Mouse (Mus musculus): ENCODE results near the gene Uevld.
"Not testable (repeated sequence)": the region's sequence is repeated elsewhere in the genome, so short reads cannot be mapped to it uniquely, and the experiment has no call there.

Uevld gene

DNA sequence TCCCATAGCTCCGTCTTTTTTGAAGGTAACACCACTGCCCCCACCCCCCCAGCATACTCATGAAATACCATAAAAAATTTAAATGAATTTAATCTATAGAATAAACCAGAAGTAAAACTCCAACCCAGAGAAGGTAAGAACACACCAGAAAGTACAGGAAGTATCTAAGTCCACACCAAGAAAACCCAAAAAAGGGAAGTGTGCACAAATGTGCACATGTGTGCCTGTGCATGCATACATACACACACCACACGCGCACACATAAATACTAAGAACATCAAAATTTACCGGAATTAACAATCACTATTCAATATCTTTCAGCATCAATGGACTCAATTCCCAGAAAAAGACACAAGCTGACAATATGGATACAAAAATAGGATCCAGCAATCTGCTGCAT lies 11.6 kb upstream of the Uevld start:
- in situ Hi-C loops (cut with MboI) = loop anchor here (10.0 kb wide), 2 partner anchors 115 to 185 kb away; no protein-coding TSS in a partner anchor

GRCm38 (mm10) chr7:46964070-46964469 lies 5.7 kb upstream of the Uevld start:
- in situ Hi-C loops (cut with MboI) = loop anchor here (5.0 to 10.0 kb wide), 3 partner anchors 58 to 191 kb away; no protein-coding TSS in a partner anchor

GRCm38 (mm10) chr7:46962806-46963618 lies 4.7 kb upstream of the Uevld start:
- in situ Hi-C loops (cut with MboI) = loop anchor here (5.0 to 10.0 kb wide), 3 partner anchors 59 to 192 kb away; no protein-coding TSS in a partner anchor

GRCm38 (mm10) chr7:46962132-46962531 lies 3.8 kb upstream of the Uevld start:
- in situ Hi-C loops (cut with MboI) = loop anchor here (5.0 to 10.0 kb wide), 3 partner anchors 60 to 193 kb away; no protein-coding TSS in a partner anchor

GRCm38 (mm10) chr7:46960991-46961390 lies 2.7 kb upstream of the Uevld start:
- in situ Hi-C loops (cut with MboI) = loop anchor here (5.0 to 10.0 kb wide), 3 partner anchors 61 to 194 kb away; no protein-coding TSS in a partner anchor

DNA sequence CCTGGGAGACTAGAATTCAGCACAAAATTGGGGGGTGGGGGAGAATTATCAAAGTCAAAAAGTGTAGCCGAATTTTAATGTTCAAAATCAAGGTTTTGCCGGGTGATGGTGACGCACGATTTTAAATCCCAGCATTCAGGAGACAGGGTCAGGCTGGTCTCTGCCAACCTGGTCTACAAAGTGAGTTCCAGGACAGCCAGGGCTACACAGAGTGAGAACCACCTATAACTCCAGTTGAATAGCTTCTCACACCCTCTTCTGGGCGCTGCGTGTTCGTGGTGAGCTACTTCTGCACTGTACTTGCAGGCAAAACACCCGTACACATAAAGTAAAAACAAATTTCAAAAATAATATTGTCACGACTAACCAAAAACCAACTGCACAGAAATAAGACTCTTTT lies 526 bp upstream of the Uevld start:
- in situ Hi-C loops (cut with MboI) = no loop called here

DNA sequence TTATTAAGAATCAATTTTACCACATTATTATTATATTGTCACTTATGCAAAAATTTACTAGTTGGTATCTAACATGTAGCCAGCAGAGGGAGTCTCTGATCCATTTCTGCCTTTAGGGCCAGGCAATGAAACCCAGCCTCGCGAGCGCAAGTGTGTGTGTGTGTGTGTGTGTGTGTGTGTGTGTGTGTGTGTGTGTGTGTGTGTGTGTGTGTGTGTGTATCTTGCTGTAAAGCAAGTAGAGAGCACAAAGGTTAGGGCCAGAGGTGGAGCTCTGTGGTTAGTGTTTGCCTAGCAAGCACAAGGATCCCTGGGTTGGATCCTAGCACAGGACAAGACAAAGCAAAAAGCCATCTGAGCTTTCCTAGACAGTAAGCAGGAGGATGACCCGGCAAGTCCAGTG lies 22.5 kb downstream of the Uevld start:
- in situ Hi-C loops (cut with MboI) = no loop called here

- in situ Hi-C loops (cut with MboI) = no loop called here
Observed at GRCm38 (mm10) chr7:46934788-46935187, 23.5 kb downstream of the Uevld start.

- in situ Hi-C loops (cut with MboI) = no loop called here
Observed at GRCm38 (mm10) chr7:46931370-46931769, 27.0 kb downstream of the Uevld start.

DNA sequence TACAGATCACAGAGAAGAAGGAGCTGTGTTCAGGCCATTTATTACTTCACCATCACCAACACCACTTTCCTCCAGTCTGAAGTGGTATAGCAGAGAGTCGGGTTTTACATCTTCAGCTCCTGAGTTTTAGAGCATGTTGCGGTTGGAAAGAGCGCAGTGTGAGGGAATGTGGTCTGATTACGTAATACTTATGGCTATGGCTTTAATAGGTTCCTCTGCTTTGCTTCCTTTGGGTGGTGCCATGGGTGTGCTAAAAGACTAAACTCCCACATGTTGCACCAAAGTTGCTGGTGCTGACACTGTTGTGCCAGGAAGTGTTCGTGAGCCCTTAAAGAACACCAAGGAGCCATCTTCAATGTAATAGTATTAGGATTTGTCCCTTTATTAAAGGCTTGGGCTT lies 30.0 kb downstream of the Uevld start:
- in situ Hi-C loops (cut with MboI) = no loop called here

- in situ Hi-C loops (cut with MboI) = loop anchor here (5.0 kb wide), 1 partner anchor 85 kb away; the partner anchor contains the start of gene Spty2d1
Observed at GRCm38 (mm10) chr7:46922075-46922474, 36.3 kb downstream of the Uevld start.

GRCm38 (mm10) chr7:46919551-46920176 lies 38.7 kb downstream of the Uevld start, which contains the start of gene Tsg101:
Gene Tsg101 (minus strand): TSS chr7:46919969.
- in situ Hi-C loops (cut with MboI) = loop anchor here (5.0 kb wide), 1 partner anchor 88 kb away; the partner anchor contains the start of gene Spty2d1

DNA sequence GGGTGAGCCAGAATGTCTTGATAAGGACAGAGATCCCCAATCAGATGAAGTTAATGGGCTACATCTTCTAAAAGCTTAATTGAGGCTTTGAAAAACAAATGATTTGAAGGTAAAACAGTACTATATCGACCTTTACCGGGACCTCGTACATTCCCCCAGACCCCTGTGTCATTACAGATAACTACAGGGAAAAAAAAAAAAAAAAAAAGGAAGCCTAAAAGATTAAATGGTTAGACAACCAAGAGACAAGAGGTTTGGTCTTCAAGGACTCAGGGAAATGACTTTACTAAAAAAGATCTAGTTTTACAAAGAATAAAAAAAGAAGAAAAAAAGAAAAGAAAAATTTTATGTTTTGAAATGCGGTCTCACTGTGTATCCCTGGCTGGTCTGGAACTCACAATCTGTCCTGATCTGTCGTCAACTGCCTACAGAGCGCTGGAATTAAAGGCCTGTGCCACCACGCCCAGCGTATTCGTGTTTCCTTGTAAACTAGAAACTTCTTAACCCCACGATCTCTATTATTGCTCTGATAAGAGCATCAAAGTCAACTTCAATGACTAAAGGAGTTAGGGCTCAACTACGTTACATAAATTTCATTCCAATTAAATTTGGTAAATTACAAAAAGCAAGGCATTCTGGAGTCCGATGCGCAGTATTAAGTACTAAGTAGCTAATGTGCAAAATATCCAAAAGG lies 39.5 kb downstream of the Uevld start:
- in situ Hi-C loops (cut with MboI) = no loop called here

GRCm38 (mm10) chr7:46916376-46916775 lies 42.0 kb downstream of the Uevld start:
- in situ Hi-C loops (cut with MboI) = no loop called here

DNA sequence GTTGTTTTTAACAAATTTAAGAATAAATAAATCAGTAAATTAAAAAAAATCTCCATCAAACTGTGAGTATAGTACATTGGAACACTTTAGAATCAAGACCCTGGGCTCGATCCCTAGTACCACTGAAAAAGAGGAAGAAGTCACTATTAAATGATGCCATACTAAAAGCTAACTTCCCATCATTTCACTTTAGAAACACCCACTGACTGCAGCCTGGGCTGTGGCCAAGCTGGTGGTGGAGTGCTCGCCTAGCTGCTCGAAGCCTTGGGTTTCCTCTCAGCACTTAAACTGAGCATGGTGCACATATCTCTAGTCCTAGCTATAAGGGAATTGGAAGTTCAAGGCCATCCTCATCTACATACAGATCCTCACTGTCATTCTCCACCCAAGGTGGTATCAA lies 47.1 kb downstream of the Uevld start:
- in situ Hi-C loops (cut with MboI) = no loop called here

- in situ Hi-C loops (cut with MboI) = no loop called here
Observed at GRCm38 (mm10) chr7:46899343-46899742, 59.0 kb downstream of the Uevld start.

- in situ Hi-C loops (cut with MboI) = no loop called here
Observed at GRCm38 (mm10) chr7:46895511-46895910, 62.8 kb downstream of the Uevld start.

DNA sequence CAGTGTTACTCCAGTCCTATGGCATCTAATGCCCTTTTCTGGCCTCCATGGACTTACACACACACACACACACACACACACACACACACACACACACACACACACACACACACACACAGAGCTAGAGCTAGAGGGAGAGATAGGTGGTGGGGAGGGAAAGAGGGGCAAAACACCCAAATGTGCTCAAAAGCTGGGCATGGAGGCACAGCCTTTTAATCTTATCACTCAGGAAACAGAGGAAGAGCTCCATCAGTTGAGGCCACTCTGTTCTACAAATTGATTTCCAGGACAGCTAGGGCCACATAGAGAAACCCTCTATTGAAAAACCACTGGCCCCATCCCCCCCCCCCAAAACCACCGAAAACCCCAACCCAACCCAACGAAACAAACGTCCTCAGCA lies 75.0 kb downstream of the Uevld start:
- in situ Hi-C loops (cut with MboI) = no loop called here

DNA sequence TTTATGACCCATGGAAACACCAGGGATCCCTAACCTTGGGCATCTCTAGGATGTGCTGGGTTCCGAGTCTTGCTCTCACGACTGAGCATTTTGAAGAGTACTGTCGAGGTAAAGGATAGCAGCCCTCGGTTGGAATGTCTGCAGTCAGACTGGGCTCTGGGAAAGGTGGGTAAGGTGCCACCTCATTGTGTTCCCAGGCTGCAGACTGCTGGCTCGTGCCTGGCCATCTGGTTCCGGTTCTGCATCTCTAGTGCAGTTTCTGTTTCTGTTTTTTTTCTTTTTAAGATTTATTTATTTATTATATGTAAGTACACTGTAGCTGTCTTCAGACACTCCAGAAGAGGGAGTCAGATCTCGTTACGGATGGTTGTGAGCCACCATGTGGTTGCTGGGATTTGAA lies 76.4 kb downstream of the Uevld start:
- in situ Hi-C loops (cut with MboI) = not testable (repeated sequence)

DNA sequence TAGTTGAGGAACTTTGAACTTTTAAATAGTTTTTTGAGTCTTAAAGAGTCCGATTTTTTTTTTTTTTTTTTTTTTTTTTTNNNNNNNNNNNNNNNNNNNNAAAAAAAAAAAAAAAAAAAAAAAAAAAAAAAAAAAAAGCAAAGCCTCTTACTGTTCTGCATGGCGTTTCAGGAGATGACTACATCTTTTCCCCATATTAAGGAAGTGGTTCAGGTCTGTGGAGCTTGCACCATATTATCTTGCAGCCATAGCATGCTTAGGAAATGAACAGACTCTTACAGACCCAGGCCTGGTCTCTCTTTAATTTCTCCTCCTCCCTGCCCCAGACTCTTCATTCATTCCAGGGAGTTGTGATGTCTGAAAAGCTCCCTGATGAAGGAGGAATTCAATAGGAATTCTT lies 77.3 kb downstream of the Uevld start:
- in situ Hi-C loops (cut with MboI) = no loop called here

DNA sequence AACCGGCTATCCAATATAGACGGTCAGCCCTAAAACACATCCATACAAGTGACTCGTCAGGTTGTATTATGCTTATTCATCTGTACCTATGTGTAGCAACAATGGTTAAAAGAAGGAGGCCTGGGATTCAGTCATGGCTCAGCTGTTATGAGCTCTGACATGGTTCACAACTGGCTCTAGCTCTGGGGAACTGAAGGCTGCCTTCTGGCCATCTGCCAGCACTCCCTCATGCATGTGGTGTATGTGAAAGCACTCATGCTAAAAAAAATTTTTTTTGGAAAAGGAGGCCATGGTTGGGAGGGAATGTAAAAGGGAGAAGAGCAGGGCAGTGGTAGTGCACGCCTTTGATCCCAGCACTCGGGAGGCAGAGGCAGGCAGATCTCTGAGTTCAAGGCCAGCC lies 78.5 kb downstream of the Uevld start:
- in situ Hi-C loops (cut with MboI) = no loop called here

- in situ Hi-C loops (cut with MboI) = no loop called here
Observed at GRCm38 (mm10) chr7:46877255-46877654, 81.1 kb downstream of the Uevld start.

Measured in mature B cell (primary cell).